Mouse (Mus musculus) kidney, embryonic 15.5 days (tissue): ENCODE results near the gene Snx33. TPM values are rescaled to one million over a fixed set of nuclear protein-coding genes. Genes with fewer than 3 reads are reported as not detected.
"Not testable (repeated sequence)": the region's sequence is repeated elsewhere in the genome, so short reads cannot be mapped to it uniquely, and the experiment has no call there.

Experiments used
- ATAC-seq: fragments of 200-750 bp; cut with Nextera tagmentation; replicated peaks from 2 replicates; pipeline ENCODE4 v1.8.0; 2017; ENCODE audit warnings: moderate TSS enrichment; ENCODE audit not compliant: low FRiP score
- H3K27ac ChIP-seq: fragments of 300-500 bp; sonication (generic); 2 replicates; pipeline ENCODE4 v1.5.1; 2015; ENCODE audit warnings: mild to moderate bottlenecking, inconsistent platforms
- H3K27me3 ChIP-seq: fragments of 300-500 bp; sonication (generic); 2 replicates; pipeline ENCODE4 v1.6.1; 2015; ENCODE audit warnings: inconsistent platforms
- H3K36me3 ChIP-seq: fragments of 300-500 bp; sonication (generic); 2 replicates; pipeline ENCODE4 v1.6.1; 2015; ENCODE audit warnings: inconsistent platforms
- H3K4me1 ChIP-seq: fragments of 300-500 bp; sonication (generic); 2 replicates; pipeline ENCODE4 v1.6.1; 2015; ENCODE audit warnings: inconsistent platforms
- H3K4me2 ChIP-seq: fragments of 300-500 bp; sonication (generic); 2 replicates; pipeline ENCODE4 v1.6.1; 2015; ENCODE audit warnings: moderate library complexity, mild to moderate bottlenecking, inconsistent platforms
- H3K4me3 ChIP-seq: fragments of 300-500 bp; sonication (generic); replicated peaks from 2 replicates; pipeline ENCODE4 v1.5.1; 2015; ENCODE audit warnings: mild to moderate bottlenecking, inconsistent platforms
- H3K9ac ChIP-seq: fragments of 300-500 bp; sonication (generic); 2 replicates; pipeline ENCODE4 v1.6.1; 2015; ENCODE audit warnings: mild to moderate bottlenecking, inconsistent platforms
- H3K9me3 ChIP-seq: fragments of 300-500 bp; sonication (generic); replicated peaks from 2 replicates; pipeline ENCODE4 v1.6.1; 2016; ENCODE audit warnings: inconsistent platforms
- WGBS: fragments of 180-500 bp; shearing (Covaris S2); methylation state at CpG from one replicate; pipeline ENCODE4 v1.1.7; 2015; ENCODE audit warnings: mixed read lengths; 5-methylcytosine and 5-hydroxymethylcytosine counted together
- polyA plus RNA-seq: library from polyadenylated mRNA; unstranded; fragments of >200 nt; fragmentation: Nextera tagmentation; extraction: Ambion mirVana; gene quantifications from 2 replicates; pipeline ENCODE4 v1.2.1, GENCODE M21; 2015

The Snx33 gene
- 9.2 and 10.5 TPM in 2 replicates for polyA plus RNA-seq

DNA sequence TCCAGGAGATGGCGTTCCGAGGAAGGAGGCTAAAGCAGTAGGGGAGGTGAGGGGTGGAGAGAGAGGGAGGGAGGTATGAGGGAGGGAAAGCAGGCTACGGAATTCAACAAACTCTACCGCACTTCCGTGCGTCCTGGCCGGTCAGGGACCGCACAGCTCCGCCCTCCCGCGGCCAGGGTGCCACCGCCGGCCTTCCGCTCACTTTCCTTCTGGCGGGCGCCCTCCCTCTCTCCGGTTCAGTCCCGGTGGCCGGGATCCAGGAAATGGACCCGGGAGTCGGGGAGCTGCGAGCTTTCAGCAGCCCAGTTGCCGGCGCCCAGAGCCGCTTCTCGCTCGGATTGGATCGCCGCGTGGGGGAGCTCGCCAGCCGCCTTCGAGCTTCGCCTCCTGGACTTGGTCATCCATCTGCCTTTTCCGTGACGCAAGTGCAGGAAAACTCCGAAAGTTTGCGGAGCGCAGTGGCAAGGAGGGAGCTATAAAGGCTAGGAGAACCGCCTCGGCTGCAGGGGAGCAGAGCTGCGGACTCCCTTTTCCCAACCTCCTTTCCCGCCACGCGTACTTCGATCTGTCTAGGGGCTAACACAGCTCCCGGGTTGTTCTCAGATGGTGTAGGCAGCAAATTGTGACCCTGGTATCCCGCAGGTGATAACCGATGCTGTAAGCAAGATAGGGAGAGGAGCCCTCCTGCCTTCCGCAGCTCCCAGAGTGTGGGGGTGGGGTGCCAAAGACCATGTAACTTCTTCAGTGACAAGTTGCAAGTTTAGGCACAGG is at the start of gene Snx33:
Gene Snx33, minus strand, starts transcription at position 331 of the 771 bp plus-strand sequence.
- peak within 1 kb of the TSS; percentile 98 for H3K27ac ChIP-seq
- peaks cover 9% of the 10 kb centered on the region; the same call in 1 of the 2 replicates for H3K36me3 ChIP-seq
- H3K27me3 ChIP-seq, result peaks cover 8% of the 10 kb centered on the region; the same call in 1 of the 2 replicates
- peak within 1 kb of the TSS; percentile 77 for H3K4me3 ChIP-seq
- peak within 1 kb of the TSS; percentile 93 for H3K4me2 ChIP-seq
- H3K4me1 ChIP-seq, result peaks cover 49% of the 10 kb centered on the region
- peak within 1 kb of the TSS; percentile 80 for H3K9ac ChIP-seq
- peak; percentile 87 for ATAC-seq
- WGBS, result under 1% methylated on average over 50 of the region's 50 CpGs
- H3K9me3 ChIP-seq, result no peaks in the 10 kb centered on the region

- no peak for ATAC-seq
- Histone ChIP-seq H3K9ac (no peak overlapping the region), H3K27me3 (no peaks in the 10 kb centered on the region), H3K4me2 (no peak overlapping the region), H3K36me3 (peaks cover 33% of the 10 kb centered on the region), H3K9me3 (no peaks in the 10 kb centered on the region), H3K4me3 (no peak overlapping the region), H3K27ac (no peak overlapping the region), H3K4me1 (no peaks in the 10 kb centered on the region)
- WGBS, result 83% methylated on average over 3 of the region's 3 CpGs
Measured at GRCm38 (mm10) chr9:56975199-56975598, 47.0 kb upstream of the Snx33 start.

GRCm38 (mm10) chr9:56973960-56974524 is 45.9 kb upstream of the Snx33 start:
- WGBS, result 88% methylated on average over 8 of the region's 8 CpGs
- Histone ChIP-seq H3K4me2 (no peak overlapping the region), H3K27ac (no peak overlapping the region), H3K36me3 (peaks cover 39% of the 10 kb centered on the region), H3K4me1 (no peaks in the 10 kb centered on the region), H3K4me3 (no peak overlapping the region), H3K9ac (no peak overlapping the region), H3K9me3 (no peaks in the 10 kb centered on the region), H3K27me3 (no peaks in the 10 kb centered on the region)
- ATAC-seq, result no peak

DNA sequence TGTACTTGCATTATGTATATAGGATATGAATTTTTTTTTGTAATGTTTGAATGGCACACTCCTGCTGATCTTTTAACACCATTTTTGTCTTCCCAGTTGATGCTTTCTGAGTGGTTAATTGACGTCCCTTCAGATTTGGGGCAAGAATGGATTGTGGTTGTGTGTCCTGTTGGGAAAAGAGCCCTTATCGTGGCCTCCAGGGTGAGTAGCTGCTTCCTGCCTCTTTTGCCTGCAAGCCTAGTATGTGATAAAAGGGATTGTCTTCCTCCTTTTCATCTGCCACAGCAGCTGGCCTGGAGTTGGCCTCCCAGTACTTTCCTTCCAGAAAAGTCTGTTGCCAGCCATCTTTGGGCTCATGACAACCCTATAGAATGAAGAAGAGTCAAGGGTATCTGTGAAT is 42.0 kb upstream of the Snx33 start:
- Histone ChIP-seq H3K36me3 (peaks cover 49% of the 10 kb centered on the region), H3K4me3 (no peak overlapping the region), H3K4me1 (no peaks in the 10 kb centered on the region), H3K4me2 (no peak overlapping the region), H3K9me3 (no peaks in the 10 kb centered on the region), H3K27ac (no peak overlapping the region), H3K27me3 (no peaks in the 10 kb centered on the region), H3K9ac (no peak overlapping the region)
- ATAC-seq, result no peak
- 80% methylated on average over 2 of the region's 2 CpGs for WGBS

- WGBS, result 90% methylated on average over 3 of the region's 3 CpGs
Measured at GRCm38 (mm10) chr9:56961591-56961990, 33.4 kb upstream of the Snx33 start.

GRCm38 (mm10) chr9:56958689-56959088 is 30.5 kb upstream of the Snx33 start:
- Histone ChIP-seq H3K9me3 (no peaks in the 10 kb centered on the region), H3K9ac (no peak overlapping the region), H3K27ac (no peak overlapping the region), H3K4me2 (no peak overlapping the region), H3K27me3 (no peaks in the 10 kb centered on the region), H3K4me3 (no peak overlapping the region), H3K36me3 (peaks cover 51% of the 10 kb centered on the region), H3K4me1 (no peaks in the 10 kb centered on the region)
- ATAC-seq, result no peak
- 95% methylated on average over 2 of the region's 2 CpGs for WGBS

More at GRCm38 (mm10) chr9:56961591-56961990, 33.4 kb upstream of the Snx33 start:
- ATAC-seq, result no peak
- Histone ChIP-seq H3K4me3 (no peak overlapping the region), H3K27me3 (no peaks in the 10 kb centered on the region), H3K27ac (no peak overlapping the region), H3K4me2 (no peak overlapping the region), H3K4me1 (no peaks in the 10 kb centered on the region), H3K9ac (no peak overlapping the region), H3K36me3 (peaks cover 68% of the 10 kb centered on the region), H3K9me3 (no peaks in the 10 kb centered on the region)

DNA sequence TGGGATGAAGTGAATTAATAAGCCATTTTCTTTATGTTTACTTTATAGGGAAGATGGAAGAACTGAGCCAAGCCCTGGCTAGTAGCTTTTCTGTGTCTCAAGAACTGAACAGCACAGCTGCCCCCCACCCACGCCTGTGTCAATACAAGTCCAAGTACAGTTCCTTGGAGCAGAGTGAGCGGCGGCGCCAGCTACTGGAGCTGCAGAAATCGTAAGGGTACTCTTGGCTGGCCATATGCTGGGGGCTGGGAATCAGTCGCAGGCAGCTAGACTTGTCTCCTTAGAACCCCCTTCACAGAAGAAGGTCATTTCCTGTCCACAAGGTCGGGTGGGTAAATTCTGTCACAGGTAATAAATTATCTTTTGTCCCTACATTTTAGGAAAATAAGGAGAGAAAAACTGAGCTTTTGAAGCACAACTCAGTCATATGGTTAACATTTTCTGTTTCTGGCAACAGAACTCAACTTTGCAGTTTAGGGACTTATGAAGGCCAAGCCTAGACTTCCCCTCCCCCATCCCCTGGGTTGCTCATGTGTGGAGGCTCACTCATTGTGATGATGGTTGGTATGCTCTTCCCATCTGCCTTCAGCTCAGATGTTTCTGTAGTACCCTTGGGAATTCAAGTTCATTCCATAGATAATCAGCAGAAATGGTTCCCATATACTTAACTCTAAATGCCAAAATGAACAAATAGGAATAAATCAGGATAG is 28.9 kb upstream of the Snx33 start:
- no peak overlapping the region for H3K9ac ChIP-seq
- no peaks in the 10 kb centered on the region for H3K27me3 ChIP-seq
- H3K4me1 ChIP-seq, result no peaks in the 10 kb centered on the region
- no peak overlapping the region for H3K4me2 ChIP-seq
- no peak for ATAC-seq
- no peak overlapping the region for H3K4me3 ChIP-seq
- H3K36me3 ChIP-seq, result peaks cover 35% of the 10 kb centered on the region
- WGBS, result 44% methylated on average over 7 of the region's 7 CpGs
- no peaks in the 10 kb centered on the region for H3K9me3 ChIP-seq
- H3K27ac ChIP-seq, result peak overlapping the region; percentile 45; the same call in 1 of the 2 replicates

- no peak overlapping the region for H3K4me2 ChIP-seq
- peaks cover 13% of the 10 kb centered on the region for H3K4me1 ChIP-seq
- no peaks in the 10 kb centered on the region for H3K27me3 ChIP-seq
- no peak overlapping the region for H3K27ac ChIP-seq
- no peaks in the 10 kb centered on the region for H3K9me3 ChIP-seq
- WGBS, result 93% methylated on average over 1 of the region's 1 CpGs
- H3K36me3 ChIP-seq, result peaks cover 12% of the 10 kb centered on the region
- no peak overlapping the region for H3K4me3 ChIP-seq
- ATAC-seq, result no peak
- no peak overlapping the region for H3K9ac ChIP-seq
Measured at GRCm38 (mm10) chr9:56953562-56953961, 25.4 kb upstream of the Snx33 start.

DNA sequence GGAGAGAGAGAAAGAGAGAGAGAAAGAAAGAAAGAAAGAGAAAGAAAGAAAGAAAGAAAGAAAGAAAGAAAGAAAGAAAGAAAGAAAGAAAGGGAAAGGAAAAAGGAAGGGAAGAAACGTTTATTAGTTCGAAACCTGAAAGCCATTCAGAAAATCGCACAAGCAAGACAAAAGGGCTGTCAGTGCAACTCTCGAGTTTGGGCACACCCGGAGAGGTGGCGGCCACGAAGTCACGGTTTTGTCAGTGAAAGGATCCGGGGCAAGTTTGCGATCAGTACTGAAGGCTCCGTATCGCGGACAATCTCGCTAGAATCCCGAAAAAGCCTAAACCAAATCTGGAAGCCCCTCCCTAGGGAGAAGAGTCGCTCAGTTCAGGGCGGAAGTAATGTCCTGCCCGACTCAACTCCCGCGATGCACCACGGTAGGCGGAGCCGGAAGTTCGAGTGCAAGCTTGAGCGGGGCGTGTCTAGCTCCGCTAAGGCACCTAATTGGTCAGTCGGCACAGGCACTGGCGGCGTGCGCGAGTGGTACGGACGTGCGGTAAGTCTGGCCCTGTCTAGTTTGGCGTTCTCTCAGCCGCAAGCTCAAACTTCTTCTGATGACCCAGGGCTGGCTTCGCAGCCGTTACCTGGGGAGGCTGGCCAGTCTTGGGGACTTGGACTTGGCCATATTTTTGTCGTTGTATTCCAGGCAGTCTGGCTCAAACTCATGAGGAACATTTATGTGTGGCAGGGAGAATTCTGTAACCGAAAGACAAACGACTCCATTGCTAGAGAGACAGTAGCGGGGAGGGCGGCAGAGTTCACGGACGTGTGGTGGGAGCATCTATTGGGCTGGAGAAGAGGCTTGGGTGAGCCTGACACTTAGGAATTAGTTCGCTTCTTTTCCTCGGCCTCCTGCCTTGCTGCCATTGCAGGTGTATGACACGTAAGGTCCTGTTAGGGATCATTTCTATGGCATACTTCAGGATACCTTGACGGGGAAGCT is 22.5 kb upstream of the Snx33 start, which contains the start of gene Snupn:
Gene Snupn, plus strand, starts transcription at position 465 of the 987 bp plus-strand sequence.
- H3K4me3 ChIP-seq, result peak within 1 kb of the TSS; percentile 73
- H3K4me1 ChIP-seq, result peaks cover 16% of the 10 kb centered on the region
- H3K27me3 ChIP-seq, result no peaks in the 10 kb centered on the region
- peak within 1 kb of the TSS; percentile 82 for H3K9ac ChIP-seq
- ATAC-seq, result peak; percentile 99
- H3K27ac ChIP-seq, result peak within 1 kb of the TSS; percentile 90
- WGBS, result under 1% methylated on average over 50 of the region's 50 CpGs
- H3K36me3 ChIP-seq, result no peaks in the 10 kb centered on the region
- no peaks in the 10 kb centered on the region for H3K9me3 ChIP-seq
- H3K4me2 ChIP-seq, result peak within 1 kb of the TSS; percentile 84

DNA sequence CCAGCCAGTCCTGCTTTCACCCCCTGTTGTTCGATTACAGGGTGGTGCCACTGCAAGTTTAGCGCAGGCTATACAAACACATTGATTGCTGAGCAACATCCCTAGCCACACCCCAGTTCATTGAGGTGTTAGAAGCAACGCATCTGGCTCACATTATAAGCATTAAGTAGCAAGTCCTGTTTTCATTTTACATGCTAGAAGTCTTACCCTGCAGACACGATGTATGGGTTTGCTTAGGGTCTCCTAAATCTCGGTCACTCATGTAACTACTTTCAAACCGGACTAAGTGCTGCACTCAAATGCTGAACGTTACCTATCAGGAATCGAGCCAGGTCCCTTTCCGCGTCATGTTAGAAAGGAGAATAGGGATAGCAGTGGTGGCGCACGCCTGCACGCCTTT is 21.6 kb upstream of the Snx33 start:
- 21% methylated on average over 13 of the region's 13 CpGs for WGBS
- Histone ChIP-seq H3K9ac (peak overlapping the region; percentile 82; the same call in 1 of the 2 replicates), H3K9me3 (no peaks in the 10 kb centered on the region), H3K4me3 (peak overlapping the region; percentile 73), H3K4me1 (peaks cover 16% of the 10 kb centered on the region), H3K4me2 (peak overlapping the region; percentile 84), H3K27me3 (no peaks in the 10 kb centered on the region), H3K36me3 (no peaks in the 10 kb centered on the region), H3K27ac (0 out of 2 replicates have a peak overlapping the region, but pooled peaks have one; percentile 41)
- ATAC-seq, result no peak

GRCm38 (mm10) chr9:56948699-56949098 is 20.5 kb upstream of the Snx33 start:
- not testable (repeated sequence) for H3K4me3 ChIP-seq, H3K36me3 ChIP-seq, H3K27me3 ChIP-seq, H3K27ac ChIP-seq, H3K9me3 ChIP-seq, ATAC-seq, H3K4me2 ChIP-seq, H3K9ac ChIP-seq
- H3K4me1 ChIP-seq, result peaks cover 16% of the 10 kb centered on the region
- WGBS, result 45% methylated on average over 5 of the region's 5 CpGs
